Mouse (Mus musculus) G1E (cell line): Measurements from ENCODE around the gene Olfr1138.

Experiments used
- CTCF ChIP-seq: IDR thresholded peaks from 2 replicates; pipeline ENCODE4 v1.5.1; 2012; ENCODE audit warnings: low read depth, low read length, inconsistent platforms, mixed read lengths
- GATA1 ChIP-seq: IDR thresholded peaks from 2 replicates; pipeline ENCODE4 v1.6.1; 2012; ENCODE audit warnings: borderline replicate concordance, low read length, inconsistent platforms, mixed read lengths
- TAL1 ChIP-seq: conservative IDR thresholded peaks from 2 replicates; pipeline ENCODE4 v1.6.1; 2012; ENCODE audit warnings: low read depth, low read length, inconsistent platforms, mixed read lengths

DNA sequence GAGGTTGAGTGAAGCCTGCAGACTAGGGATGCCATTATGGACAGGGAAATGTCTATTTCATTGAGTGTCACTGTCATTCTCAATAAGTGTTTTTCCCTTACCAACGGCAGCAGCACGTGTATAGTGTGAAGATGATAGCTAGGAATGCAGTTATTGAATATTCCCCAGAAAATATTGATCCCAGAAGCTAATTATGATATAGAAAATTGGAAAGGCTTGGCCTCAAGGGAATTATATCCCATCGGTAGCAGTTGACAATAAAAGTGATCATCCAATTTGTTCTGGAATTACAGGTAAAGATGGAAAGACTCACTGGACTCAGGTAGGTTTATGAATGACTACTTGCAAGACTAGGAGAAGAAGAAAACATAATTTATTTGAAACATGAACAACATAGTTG is 3.7 kb upstream of the Olfr1138 start, which contains the start of gene Olfr1140:
- TF ChIP-seq CTCF (no peak), TAL1 (no peak), GATA1 (no peak)
